Mouse (Mus musculus): ENCODE measurements at regions not wholly inside any gene's neighbourhood (a gene's known extent, or its start where the extent isn't known, plus 50 kb on each side); places are given as distances from the start of the nearest gene placed in this dataset.

- H3K9me3 ChIP-seq, result no peaks in the 10 kb centered on the region
- H3K36me3 ChIP-seq, result no peaks in the 10 kb centered on the region
- H3K27me3 ChIP-seq (replicated peaks), result no peaks in the 10 kb centered on the region
- no peak overlapping the region for H3K4me2 ChIP-seq (replicated peaks)
- no peak overlapping the region for H3K27ac ChIP-seq
- no peak overlapping the region for H3K9ac ChIP-seq
- no peaks in the 10 kb centered on the region for H3K4me1 ChIP-seq (replicated peaks)
- no peak overlapping the region for H3K4me3 ChIP-seq (replicated peaks)
- ATAC-seq, result no peak
Measured at GRCm38 (mm10) chr2:137231161-137231560, 114.7 kb upstream of the Jag1 start.

GRCm38 (mm10) chr2:137229422-137230069, 113.1 kb upstream of the Jag1 start:
- ATAC-seq, result no peak
- Histone ChIP-seq H3K27me3 (replicated peaks) (no peaks in the 10 kb centered on the region), H3K4me1 (replicated peaks) (no peaks in the 10 kb centered on the region), H3K36me3 (no peaks in the 10 kb centered on the region), H3K9ac (no peak overlapping the region), H3K9me3 (no peaks in the 10 kb centered on the region), H3K27ac (no peak overlapping the region), H3K4me2 (replicated peaks) (no peak overlapping the region), H3K4me3 (replicated peaks) (no peak overlapping the region)
- 44% methylated on average over 1 of the region's 1 CpGs for WGBS

GRCm38 (mm10) chr2:137227495-137227894, 111.1 kb upstream of the Jag1 start:
- H3K36me3 ChIP-seq, result no peaks in the 10 kb centered on the region
- H3K4me2 ChIP-seq (replicated peaks), result no peak overlapping the region
- H3K4me3 ChIP-seq (replicated peaks), result no peak overlapping the region
- no peak for ATAC-seq
- H3K27ac ChIP-seq, result no peak overlapping the region
- no peaks in the 10 kb centered on the region for H3K27me3 ChIP-seq (replicated peaks)
- H3K9me3 ChIP-seq, result no peaks in the 10 kb centered on the region
- no peak overlapping the region for H3K9ac ChIP-seq
- whole genome bisulfite sequencing, result 89% methylated on average over 4 of the region's 4 CpGs
- no peaks in the 10 kb centered on the region for H3K4me1 ChIP-seq (replicated peaks)

- no peak overlapping the region for H3K4me3 ChIP-seq (replicated peaks)
- ATAC-seq, result no peak
- no peaks in the 10 kb centered on the region for H3K27me3 ChIP-seq (replicated peaks)
- H3K27ac ChIP-seq, result no peak overlapping the region
- WGBS, result 71% methylated on average over 10 of the region's 10 CpGs
- H3K9ac ChIP-seq, result no peak overlapping the region
- no peaks in the 10 kb centered on the region for H3K4me1 ChIP-seq (replicated peaks)
- no peaks in the 10 kb centered on the region for H3K36me3 ChIP-seq
- no peaks in the 10 kb centered on the region for H3K9me3 ChIP-seq
- H3K4me2 ChIP-seq (replicated peaks), result no peak overlapping the region
Measured at GRCm38 (mm10) chr2:137224702-137225552, 108.5 kb upstream of the Jag1 start.

GRCm38 (mm10) chr2:137215697-137216096, 99.3 kb upstream of the Jag1 start:
- WGBS, result 45% methylated on average over 7 of the region's 7 CpGs
- no peaks in the 10 kb centered on the region for H3K27me3 ChIP-seq (replicated peaks)
- ATAC-seq, result no peak

GRCm38 (mm10) chr2:137207846-137208245, 91.4 kb upstream of the Jag1 start:
- Histone ChIP-seq H3K4me1 (replicated peaks) (no peaks in the 10 kb centered on the region), H3K4me2 (replicated peaks) (no peak overlapping the region), H3K27ac (no peak overlapping the region), H3K27me3 (replicated peaks) (no peaks in the 10 kb centered on the region), H3K9me3 (no peaks in the 10 kb centered on the region), H3K9ac (no peak overlapping the region), H3K4me3 (replicated peaks) (no peak overlapping the region), H3K36me3 (no peaks in the 10 kb centered on the region)
- 89% methylated on average over 2 of the region's 2 CpGs for WGBS
- ATAC-seq, result no peak

More at GRCm38 (mm10) chr2:137215697-137216096, 99.3 kb upstream of the Jag1 start:
- Histone ChIP-seq H3K9me3 (no peaks in the 10 kb centered on the region), H3K4me2 (replicated peaks) (no peak overlapping the region), H3K9ac (no peak overlapping the region), H3K27ac (no peak overlapping the region), H3K4me3 (replicated peaks) (no peak overlapping the region), H3K36me3 (no peaks in the 10 kb centered on the region), H3K4me1 (replicated peaks) (no peaks in the 10 kb centered on the region)

- WGBS, result 81% methylated on average over 6 of the region's 6 CpGs
- Histone ChIP-seq H3K4me1 (replicated peaks) (no peaks in the 10 kb centered on the region), H3K27me3 (replicated peaks) (no peaks in the 10 kb centered on the region), H3K36me3 (no peaks in the 10 kb centered on the region), H3K4me2 (replicated peaks) (no peak overlapping the region), H3K4me3 (replicated peaks) (no peak overlapping the region), H3K9me3 (no peaks in the 10 kb centered on the region), H3K9ac (no peak overlapping the region), H3K27ac (no peak overlapping the region)
- ATAC-seq, result no peak
Measured at GRCm38 (mm10) chr2:137204274-137204850, 87.9 kb upstream of the Jag1 start.

- H3K4me1 ChIP-seq (replicated peaks), result no peaks in the 10 kb centered on the region
Measured at GRCm38 (mm10) chr2:137200101-137200500, 83.7 kb upstream of the Jag1 start.

GRCm38 (mm10) chr2:137192183-137192582, 75.7 kb upstream of the Jag1 start:
- Histone ChIP-seq H3K9ac (no peak overlapping the region), H3K4me3 (replicated peaks) (no peak overlapping the region), H3K36me3 (no peaks in the 10 kb centered on the region), H3K4me2 (replicated peaks) (no peak overlapping the region), H3K27me3 (replicated peaks) (no peaks in the 10 kb centered on the region), H3K4me1 (replicated peaks) (no peaks in the 10 kb centered on the region), H3K27ac (no peak overlapping the region), H3K9me3 (no peaks in the 10 kb centered on the region)
- WGBS, result 43% methylated on average over 7 of the region's 7 CpGs
- ATAC-seq, result no peak

More at GRCm38 (mm10) chr2:137200101-137200500, 83.7 kb upstream of the Jag1 start:
- no peak overlapping the region for H3K4me2 ChIP-seq (replicated peaks)
- ATAC-seq, result no peak
- 66% methylated on average over 4 of the region's 4 CpGs for WGBS
- H3K36me3 ChIP-seq, result no peaks in the 10 kb centered on the region
- no peak overlapping the region for H3K27ac ChIP-seq
- H3K9me3 ChIP-seq, result no peaks in the 10 kb centered on the region
- no peak overlapping the region for H3K4me3 ChIP-seq (replicated peaks)
- H3K9ac ChIP-seq, result no peak overlapping the region
- no peaks in the 10 kb centered on the region for H3K27me3 ChIP-seq (replicated peaks)

- no peak overlapping the region for H3K9ac ChIP-seq
- ATAC-seq, result peak; percentile 75
- no peak overlapping the region for H3K4me2 ChIP-seq (replicated peaks)
Measured at GRCm38 (mm10) chr2:137169176-137169575, 52.7 kb upstream of the Jag1 start.

GRCm38 (mm10) chr2:137168626-137169025, 52.2 kb upstream of the Jag1 start:
- H3K27me3 ChIP-seq (replicated peaks), result no peaks in the 10 kb centered on the region
- H3K9me3 ChIP-seq, result no peaks in the 10 kb centered on the region
- no peak overlapping the region for H3K4me3 ChIP-seq (replicated peaks)
- H3K9ac ChIP-seq, result no peak overlapping the region
- no peaks in the 10 kb centered on the region for H3K4me1 ChIP-seq (replicated peaks)
- no peak overlapping the region for H3K27ac ChIP-seq
- H3K36me3 ChIP-seq, result no peaks in the 10 kb centered on the region
- whole genome bisulfite sequencing, result 91% methylated on average over 3 of the region's 3 CpGs
- no peak for ATAC-seq
- no peak overlapping the region for H3K4me2 ChIP-seq (replicated peaks)

More at GRCm38 (mm10) chr2:137169176-137169575, 52.7 kb upstream of the Jag1 start:
- Histone ChIP-seq H3K9me3 (no peaks in the 10 kb centered on the region), H3K4me3 (replicated peaks) (no peak overlapping the region), H3K36me3 (no peaks in the 10 kb centered on the region), H3K4me1 (replicated peaks) (no peaks in the 10 kb centered on the region), H3K27ac (no peak overlapping the region), H3K27me3 (replicated peaks) (no peaks in the 10 kb centered on the region)
- WGBS, result 85% methylated on average over 1 of the region's 1 CpGs
